Mouse (Mus musculus): Measurements from ENCODE around the gene Ppp1r9a. TPM values are rescaled to one million over a fixed set of nuclear protein-coding genes. Genes with fewer than 3 reads are reported as not detected.

The Ppp1r9a gene
- total RNA-seq, 2 experiments from 2014 or later, result 16.7 to 21.4 TPM

GRCm38 (mm10) chr6:5159385-5159791 lies 256.7 kb downstream of the Ppp1r9a start:
- DNase-seq, result no peak

DNA sequence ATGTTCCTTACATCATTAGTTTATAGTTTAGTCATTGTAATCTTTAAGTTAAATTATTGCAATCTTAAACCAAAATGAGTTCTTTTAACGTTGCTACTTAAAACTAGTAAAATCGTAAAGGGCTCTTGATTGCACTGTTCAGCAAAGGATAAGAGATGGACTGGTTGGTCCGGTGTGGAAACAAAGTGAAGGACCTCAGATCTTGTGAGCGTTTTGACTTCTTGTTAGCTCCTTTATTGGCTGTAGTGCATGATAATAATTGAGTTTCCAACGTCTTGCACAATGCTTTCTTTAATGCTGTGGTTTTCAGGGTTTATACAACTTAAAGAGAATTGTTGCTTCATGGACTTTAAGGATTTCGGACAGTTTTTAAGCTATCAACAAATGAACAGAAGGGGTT lies 259.3 kb downstream of the Ppp1r9a start:
- no peak for DNase-seq

GRCm38 (mm10) chr6:5163507-5164144 lies 260.9 kb downstream of the Ppp1r9a start:
- DNase-seq, result no peak

DNA sequence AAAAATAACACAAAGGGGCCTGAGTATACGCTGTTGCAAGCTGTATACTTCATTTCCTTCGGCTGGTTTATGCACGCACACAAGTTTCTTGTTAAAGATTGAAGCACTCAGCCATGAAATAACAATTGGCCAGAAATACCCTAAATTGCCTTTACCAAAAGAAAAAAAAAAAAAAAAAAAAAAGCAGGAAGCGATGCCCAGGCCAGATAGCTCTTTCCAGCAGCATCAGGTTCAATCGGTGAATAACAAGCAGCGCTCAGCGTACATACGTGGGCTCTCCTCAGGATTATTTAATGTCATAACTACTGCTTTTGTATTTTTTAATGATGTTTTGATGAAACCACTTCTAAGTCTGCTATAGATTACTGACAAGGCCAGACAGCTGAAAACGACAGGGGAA lies 262.1 kb downstream of the Ppp1r9a start:
- no peak for DNase-seq

DNA sequence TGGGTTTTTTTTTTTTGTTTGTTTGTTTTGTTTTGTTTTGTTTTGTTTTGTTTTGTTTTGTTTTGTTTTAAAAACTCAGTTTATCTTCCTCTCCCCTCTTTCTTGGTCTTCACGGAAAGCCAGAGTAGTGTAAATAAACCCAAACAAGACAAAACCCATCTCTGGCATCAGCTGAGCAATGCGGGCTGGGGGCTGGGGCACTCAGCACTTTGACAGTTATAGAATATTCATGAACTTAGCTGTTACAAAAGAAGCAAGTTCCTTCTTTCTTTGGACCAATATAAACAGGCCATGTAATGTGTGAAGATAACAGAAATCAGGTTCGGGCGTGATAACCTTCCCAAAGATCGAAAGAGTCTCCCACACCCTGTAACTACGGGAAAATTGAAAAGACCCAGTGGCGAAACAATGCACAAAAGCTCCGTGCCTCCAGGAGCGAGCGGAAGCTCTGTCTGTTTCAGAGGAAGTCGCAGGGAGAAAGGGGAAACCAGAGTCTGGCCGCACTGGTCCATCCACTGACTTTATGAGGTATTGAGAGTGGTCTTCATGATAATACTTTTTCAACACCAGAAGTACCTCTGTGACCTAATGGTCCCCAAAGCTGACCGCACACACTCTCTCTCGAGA lies 264.4 kb downstream of the Ppp1r9a start:
- DNase-seq, result no peak

DNA sequence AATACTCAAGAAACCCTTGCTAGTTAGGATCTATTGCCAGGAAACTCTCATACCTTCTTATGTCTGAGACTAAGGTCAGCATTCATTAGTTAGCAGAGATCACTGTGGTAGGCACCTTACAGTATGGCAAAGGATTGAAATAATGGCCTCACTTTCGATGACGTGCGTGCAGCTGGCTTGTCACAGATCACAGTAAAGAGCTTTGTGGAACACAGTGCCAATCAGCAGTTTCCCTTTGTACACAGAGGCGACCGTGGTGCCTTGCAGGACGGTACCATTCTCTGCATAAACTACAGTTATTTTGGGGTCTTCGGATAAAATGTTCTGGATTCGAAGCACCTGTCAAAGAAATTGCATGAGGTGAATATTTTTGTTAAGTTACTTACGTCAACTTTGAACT lies 265.4 kb downstream of the Ppp1r9a start:
- no peak for DNase-seq

GRCm38 (mm10) chr6:5171418-5171817 lies 268.7 kb downstream of the Ppp1r9a start:
- no peak for DNase-seq

- no peak for DNase-seq
Measured at GRCm38 (mm10) chr6:5172571-5172970, 269.9 kb downstream of the Ppp1r9a start.

- DNase-seq, result no peak
Measured at GRCm38 (mm10) chr6:5174179-5174812, 271.6 kb downstream of the Ppp1r9a start.

DNA sequence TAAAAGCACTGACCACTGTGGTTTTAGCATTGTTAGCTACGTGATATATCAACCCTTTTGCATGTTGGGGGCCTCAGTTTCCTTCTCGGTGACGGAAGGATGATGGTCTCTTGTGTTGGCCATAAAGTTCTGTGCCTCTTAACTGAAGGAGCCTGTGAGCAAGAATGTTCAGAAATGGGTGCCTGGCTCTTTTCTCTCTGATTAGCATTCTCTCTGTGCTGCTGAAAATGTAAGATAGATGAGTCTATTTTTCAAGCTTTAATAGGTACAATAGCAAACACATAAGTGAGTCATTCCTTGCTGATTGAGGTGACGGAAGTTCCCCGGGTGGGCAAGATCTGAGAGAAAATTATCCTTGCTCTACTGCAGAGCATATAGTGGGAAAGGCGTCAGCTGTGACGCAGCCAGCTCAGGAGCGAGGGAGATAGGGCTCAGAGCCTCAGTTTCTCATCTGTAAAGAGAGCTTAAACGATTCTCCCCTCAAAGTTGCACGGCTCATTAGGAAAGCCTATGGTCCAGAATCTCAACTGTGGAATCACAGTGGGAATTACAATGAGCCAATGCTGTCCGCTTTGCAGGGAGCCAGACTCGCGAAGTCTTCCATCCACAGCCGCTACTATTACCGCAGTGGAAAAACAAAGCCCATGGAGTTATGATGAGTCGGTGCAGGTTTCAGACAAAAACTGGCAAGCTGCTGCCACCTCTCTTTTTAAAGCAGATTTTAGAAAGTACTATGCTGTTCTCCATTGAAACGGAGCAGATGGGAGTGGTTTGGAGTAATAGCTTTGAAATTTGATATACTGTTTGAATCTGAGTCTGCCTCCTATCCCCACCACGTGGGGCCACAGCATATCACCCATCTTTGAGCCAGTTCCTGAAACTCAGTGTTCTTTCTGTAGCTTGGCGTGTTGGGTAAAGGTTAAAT lies 275.5 kb downstream of the Ppp1r9a start:
- DNase-seq, result no peak

DNA sequence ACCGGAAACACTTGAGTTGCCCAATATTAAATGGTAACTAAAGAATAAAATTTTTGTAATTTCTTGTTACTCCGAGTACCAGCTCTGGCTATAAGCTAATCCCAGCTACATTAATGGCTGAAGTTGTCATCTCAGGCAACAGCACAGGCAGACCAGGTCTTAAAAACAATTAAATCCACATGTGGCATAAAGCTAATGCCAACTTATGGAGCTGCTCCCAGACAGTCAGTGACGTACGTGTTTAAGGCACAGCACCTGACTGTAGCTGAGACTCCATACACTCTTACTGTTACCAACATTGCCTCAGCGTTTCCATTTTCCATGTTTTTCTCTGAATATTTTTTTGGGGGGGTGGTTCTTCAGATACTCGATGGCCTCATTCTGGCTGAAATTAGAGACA lies 276.5 kb downstream of the Ppp1r9a start:
- DNase-seq, result no peak

DNA sequence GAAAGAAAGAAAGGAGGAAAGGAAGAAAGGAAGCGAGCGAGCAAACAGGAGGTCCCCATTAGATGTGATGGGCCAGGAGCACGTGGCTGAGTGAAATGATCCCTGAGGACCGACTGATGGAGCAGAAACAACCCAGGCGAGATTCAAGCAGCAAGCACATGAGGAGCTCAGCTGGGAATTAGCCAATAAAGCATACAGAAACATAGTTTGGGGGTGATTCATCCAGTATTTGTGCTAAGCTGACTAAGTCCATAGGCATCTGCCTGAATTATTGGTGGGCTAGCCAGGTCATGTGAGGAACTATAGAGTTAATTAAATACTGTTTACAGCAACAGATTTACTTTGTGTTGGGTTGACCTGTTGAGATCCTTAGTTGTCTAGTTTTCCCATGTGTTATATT lies 277.9 kb downstream of the Ppp1r9a start:
- no peak for DNase-seq

GRCm38 (mm10) chr6:5186229-5186950 lies 283.7 kb downstream of the Ppp1r9a start:
- no peak for DNase-seq

- no peak for DNase-seq
Measured at GRCm38 (mm10) chr6:5187586-5187985, 284.9 kb downstream of the Ppp1r9a start.

- no peak for DNase-seq
Measured at GRCm38 (mm10) chr6:5188036-5188435, 285.3 kb downstream of the Ppp1r9a start.

DNA sequence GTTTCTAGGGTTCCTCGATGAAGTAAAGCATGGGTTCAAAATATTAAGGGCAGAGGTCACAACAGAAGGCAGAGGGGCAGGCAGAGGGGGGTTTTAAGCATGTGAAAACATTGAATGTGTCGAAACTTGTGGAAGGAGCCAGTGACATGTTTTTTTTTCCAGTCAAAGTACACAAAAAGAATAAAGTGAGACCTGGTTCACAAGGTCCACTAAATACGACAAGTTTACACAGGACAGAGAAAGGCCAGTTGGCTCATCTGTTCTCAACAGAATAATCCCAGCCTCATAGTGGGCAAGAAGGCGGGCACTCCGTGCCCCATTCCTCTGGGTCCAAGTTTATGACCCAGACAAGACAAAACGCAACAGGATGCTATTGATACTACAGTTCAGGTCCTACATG lies 286.2 kb downstream of the Ppp1r9a start:
- DNase-seq, result no peak

- DNase-seq, result no peak
Measured at GRCm38 (mm10) chr6:5189507-5189906, 286.8 kb downstream of the Ppp1r9a start.

DNA sequence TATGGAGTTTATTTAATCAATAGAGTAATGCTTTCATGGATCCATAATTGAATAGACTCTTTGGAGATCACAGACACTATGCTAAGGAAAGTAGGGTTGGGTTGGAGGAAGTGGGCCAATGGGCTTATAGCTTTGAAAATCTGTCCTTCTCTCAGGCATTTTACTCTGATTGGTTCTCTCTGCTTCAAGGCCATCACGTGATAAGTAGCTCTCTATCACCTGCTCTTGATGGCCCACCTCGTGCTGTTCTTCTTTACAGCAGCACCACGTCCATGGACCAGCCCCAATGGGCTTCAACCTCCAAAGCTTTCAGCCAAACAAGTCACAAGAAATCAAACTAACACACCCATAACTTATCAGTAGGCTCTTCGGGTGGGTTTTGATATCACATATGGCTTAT lies 288.0 kb downstream of the Ppp1r9a start:
- DNase-seq, result no peak

GRCm38 (mm10) chr6:5193693-5194092 lies 291.0 kb downstream of the Ppp1r9a start, which contains the start of gene Pon1:
Gene Pon1 (minus strand): TSS chr6:5193946.
- DNase-seq, result no peak

- DNase-seq, result no peak
Measured at GRCm38 (mm10) chr6:5198590-5198989, 295.9 kb downstream of the Ppp1r9a start.

DNA sequence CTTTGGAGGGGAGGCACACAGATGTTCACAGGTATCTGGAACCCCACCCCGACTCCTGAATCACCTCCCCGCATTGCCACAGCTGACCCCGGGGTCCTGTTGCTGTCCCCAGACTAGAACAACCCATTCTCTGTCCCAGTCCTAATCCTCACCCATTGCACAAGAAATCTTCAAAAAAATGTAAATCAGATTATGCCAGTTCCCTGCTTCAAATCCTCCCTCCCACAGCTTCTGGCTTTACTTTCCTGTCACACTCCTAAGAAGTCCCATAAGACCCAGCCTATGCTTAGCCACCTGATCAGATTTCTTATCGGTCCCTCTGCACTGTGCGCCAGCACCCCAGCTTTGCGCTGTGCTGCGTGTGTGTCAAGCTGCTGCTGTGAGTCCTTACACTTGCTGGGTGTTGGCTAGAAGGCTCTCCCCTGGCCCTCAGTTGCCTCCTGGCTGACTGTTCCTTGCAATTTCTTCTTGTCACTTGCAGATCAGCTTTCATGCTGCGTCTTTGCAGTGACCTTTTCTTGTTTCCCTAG lies 296.7 kb downstream of the Ppp1r9a start:
- DNase-seq, result no peak

DNA sequence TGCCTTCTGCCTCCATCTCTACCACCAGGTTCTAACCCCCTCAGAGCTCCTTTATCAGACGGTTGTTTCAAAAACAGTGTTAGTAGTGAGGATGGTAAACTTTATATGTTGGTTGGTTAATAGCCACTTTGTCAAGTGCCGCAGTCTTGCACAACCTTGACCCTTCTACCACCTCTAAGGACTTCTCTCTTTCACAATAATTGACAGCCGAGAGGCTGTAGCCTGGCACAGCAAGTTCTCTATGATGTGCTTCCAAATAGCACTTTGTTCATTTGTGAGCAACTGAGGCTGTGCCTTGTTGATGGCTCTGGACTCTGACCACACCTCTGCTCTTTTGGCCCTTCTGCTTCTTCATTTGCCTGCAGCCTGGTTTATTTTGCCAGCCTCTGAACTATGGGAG lies 297.2 kb downstream of the Ppp1r9a start:
- DNase-seq, result no peak

Measured in gastrocnemius, postnatal 10 days (tissue).